Mouse (Mus musculus) liver, postnatal 0 days (tissue): ENCODE data around the gene Rplp2.

Source experiments
- CTCF ChIP-seq: sonication (generic); IDR thresholded peaks from 2 replicates; pipeline ENCODE4 v1.5.1; 2016; ENCODE audit warnings: antibody characterized with exemption, low read depth
- EP300 ChIP-seq: IDR thresholded peaks from 2 replicates; pipeline ENCODE4 v1.6.1; 2016; ENCODE audit warnings: antibody characterized with exemption, low read depth, mild to moderate bottlenecking

DNA sequence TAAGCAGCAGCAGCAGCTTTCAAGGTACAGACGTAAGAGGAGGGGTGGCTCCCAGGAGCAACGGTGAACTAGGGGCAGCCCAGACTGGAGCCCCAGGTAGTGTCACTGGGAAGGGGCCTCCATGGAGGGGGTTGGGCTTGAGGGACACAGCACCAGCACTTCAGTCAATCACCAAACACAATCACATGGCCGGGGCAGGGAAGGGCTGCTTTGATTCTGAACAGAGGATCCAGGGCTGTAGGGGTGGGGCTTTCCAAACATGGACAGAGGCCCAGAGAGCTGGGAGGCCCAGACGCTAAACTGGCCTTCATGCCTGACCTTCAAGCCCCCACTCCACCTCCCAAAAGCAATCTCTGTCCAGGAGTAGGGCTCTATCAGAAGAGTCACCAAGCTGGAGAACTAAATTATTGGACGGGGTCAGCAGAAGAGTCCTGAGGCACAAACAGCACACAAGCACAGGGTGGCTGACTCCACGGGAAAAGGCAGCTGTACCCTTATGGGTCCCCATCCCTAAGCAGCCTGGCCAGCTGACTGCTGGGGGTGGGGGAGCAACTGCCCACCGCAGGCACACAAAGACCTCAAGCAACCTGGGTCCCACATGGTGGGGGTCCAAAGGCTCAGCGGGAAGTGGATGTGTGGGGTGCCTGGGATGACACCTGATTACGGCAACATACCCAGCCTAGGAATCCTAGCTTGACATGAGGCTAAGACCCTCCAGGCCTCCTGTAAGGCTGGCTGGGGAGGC lies 17.2 kb upstream of the Rplp2 start:
- TF ChIP-seq CTCF: no peak
- TF ChIP-seq EP300: no peak
